Mouse (Mus musculus) erythroblast, adult 5-6 weeks (primary cell): ENCODE measurements around the gene Tmem242. TPM values are rescaled to one million over a fixed set of nuclear protein-coding genes. Genes with fewer than 3 reads are reported as not detected.
"Not testable (repeated sequence)": the region's sequence is repeated elsewhere in the genome, so short reads cannot be mapped to it uniquely, and the experiment has no call there.

Experiments
- ATAC-seq: replicated peaks from 2 replicates; pipeline ENCODE4 v1.8.0; 2016; ENCODE audit warnings: moderate number of reproducible peaks, mild to moderate bottlenecking, moderate TSS enrichment, inconsistent platforms; ENCODE audit not compliant: poor library complexity, low FRiP score, severe bottlenecking
- total RNA-seq, 2 experiments: library from RNA; stranded (forward) in 1 of 2; stranded (reverse) in 1 of 2; fragments of 150-400 nt in 1 of 2; fragments of 200-764, 138-1000 nt in 1 of 2; gene quantifications; 2 replicates each; pipeline versions ENCODE4 v1.2.3 to v1.2.4; 2015 to 2017; ENCODE audit warnings: low replicate concordance in 2 of 2

The Tmem242 gene
- total RNA-seq (2015; ENCODE audit: low replicate concordance) (3.5 and 6.7 TPM in 2 replicates), total RNA-seq (2017; ENCODE audit: low replicate concordance) (7.6 and 14.5 TPM in 2 replicates)

DNA sequence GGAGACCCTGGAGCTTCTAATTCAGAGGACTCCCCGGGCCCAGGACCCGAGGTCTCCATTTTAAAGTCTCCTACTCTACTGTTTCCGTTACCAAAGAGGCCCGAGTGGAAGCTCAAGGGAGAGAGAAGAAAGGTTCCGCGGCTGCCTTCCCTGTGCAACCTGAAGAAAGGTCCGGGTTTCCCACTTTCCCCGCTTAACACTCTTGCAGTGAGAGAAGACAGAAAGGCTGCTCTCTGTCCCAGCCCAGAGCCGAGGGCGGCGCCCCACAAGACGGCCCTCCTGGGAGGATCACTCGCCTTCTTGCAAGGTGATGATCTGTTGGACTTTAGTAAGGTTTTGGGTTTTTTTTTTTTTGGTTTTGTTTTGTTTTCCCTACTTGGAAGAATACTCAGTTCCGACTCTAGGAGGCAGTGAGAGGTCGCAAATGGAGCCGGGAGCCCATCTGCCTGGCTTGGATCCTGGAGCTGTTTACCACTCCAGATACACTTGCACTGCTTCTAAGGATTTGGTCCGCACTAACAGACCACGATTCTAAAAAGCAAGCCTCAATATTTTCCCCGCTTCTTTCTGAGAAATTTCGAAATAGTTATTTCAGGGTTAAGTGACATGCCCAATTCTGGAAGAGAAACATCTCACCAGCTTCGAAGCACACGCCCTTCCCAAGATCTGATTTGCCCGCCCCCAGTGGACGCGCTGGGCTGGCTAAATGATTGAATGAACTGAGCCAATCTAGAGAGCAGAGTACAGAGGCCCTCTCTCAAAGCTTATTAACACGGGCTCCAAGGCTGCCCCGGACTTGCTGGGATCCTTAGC, at the start of gene Tmem242:
Tmem242 (minus strand) TSS at position 101 of the 813 bp plus-strand sequence.
- peak; percentile 89 for ATAC-seq

DNA sequence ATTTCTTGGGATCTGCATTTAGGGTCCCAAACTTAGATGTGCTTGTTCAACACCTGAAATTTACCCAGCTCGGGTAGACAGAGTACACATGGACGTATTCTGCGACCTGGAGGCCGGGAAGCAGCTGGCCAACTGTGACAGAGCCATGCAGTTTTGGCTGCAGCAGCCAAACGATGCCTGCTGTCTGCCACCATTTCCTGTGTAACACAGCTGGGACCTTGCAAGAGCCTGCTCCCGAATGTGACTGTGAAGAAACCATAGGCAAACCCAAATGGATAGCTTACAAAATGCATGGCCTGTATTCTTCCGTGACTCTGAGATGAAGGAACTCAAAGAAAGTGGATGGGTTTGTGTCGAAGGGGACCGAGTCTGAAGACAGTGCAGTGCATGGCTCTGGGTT, 48.1 kb upstream of the Tmem242 start:
- ATAC-seq, result no peak

DNA sequence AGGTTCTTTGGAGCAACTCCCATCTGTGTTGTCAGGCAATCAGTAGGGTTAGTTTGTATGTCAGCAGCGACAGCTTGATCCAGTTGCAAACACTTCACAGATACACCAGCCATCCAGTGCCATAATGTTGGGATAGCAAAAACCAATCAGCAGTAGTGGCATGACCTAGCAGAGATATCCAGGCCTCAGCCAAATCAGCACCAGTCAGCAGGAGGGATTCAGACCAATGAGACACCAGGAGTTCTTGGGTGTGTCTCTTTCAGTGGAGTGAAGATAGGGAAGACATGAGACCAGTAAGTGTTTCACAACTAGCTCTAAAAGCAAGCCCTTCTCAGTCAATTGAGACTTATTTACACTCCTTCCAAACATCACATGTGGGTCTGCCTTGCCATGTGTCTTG, 44.6 kb upstream of the Tmem242 start:
- ATAC-seq, result peak; percentile 99

DNA sequence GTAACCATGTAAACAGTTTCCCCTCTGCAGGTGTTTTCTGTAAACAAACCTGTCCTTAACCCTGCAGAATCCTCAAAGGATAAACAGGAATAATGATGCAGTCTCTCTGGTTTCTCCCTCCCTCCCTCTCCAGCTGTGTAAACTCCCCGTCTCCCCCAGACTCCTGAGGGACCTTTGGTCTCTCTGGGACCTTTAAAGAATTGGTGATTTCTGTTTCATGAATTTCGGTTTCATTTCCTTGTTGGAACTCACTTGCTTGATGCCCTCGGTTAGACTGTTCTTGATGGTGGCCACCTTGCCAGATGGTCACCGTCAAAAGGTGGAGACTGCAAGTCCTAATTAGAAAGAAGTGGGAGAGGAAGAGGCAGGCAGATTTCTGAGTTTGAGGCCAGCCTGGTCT, 43.4 kb upstream of the Tmem242 start:
- no peak for ATAC-seq

DNA sequence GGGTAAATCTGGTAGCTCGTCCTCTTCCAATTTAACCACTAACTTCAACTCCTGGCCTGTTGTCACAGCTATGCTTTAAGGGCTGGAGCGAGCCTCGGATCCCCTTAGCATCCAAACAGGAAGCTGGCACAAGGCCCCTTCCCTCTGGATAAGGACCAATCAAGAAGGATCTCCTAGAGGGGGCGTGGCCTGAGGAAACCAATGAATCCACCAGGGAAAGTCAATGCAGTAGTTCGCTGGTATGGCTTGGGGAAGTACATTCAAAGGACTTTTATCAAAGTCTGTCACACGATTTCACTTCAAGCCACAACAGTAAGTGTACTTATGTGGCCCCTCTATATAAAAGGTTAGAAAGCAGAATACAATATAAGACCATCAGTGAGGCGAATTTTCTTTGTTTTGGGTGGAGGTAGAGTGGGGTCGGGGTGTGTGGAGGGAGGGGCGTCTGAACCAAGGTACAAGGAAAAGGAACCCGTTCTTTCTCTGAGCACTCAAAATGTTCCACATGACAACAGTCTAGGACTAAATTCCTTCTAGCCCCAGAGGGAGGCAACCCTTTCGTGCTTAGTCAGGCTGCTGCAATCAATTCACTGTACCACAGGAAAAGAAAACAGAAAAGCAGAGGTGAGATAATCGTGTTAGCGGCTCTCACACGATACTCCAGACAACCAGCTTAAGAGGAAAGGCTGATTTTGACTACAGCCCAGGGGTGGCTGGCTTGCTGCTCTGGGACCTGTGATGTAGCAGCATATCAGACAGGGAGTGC, 36.1 kb upstream of the Tmem242 start:
- ATAC-seq, result peak; percentile 46; the same call in 1 of the 2 replicates

DNA sequence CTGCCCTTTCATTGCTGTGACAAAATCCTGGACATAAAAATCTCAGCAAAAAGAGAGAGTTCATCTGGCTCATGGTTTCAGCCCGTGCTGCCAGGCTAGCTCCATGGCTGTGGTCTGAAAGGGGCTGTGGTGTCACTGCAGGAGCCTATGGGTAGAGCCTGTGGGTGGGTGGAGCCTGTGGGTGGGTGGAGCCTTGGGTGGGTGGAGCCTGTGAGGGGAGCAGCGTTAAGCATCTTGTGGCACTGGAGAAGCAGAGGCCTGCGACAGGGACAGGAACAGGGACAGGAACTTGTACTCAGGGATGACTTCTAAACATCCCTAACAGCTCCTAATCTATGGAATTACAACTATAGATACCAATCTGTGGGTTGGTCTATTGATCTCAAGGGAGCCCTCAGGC, 32.2 kb upstream of the Tmem242 start:
- ATAC-seq, result peak; percentile 84

DNA sequence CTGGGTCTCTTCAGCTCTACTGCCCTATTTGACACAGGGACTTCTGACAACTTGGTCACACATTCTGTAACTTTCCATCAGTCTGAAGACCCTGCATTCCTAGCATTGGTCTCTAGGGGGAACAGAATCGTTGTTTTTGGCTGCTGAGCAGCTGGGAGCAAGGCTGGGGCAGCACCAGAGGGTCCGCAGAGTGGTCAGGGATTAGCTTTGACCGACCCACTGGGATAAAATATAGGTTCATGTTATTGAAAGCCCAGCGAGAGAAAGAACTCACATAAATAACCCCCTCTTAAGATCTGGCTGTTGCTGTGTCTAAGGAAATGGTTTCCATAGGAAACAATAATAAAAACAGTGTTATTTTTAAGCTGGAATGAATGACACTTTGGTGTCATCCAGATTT, 27.1 kb upstream of the Tmem242 start:
- no peak for ATAC-seq

DNA sequence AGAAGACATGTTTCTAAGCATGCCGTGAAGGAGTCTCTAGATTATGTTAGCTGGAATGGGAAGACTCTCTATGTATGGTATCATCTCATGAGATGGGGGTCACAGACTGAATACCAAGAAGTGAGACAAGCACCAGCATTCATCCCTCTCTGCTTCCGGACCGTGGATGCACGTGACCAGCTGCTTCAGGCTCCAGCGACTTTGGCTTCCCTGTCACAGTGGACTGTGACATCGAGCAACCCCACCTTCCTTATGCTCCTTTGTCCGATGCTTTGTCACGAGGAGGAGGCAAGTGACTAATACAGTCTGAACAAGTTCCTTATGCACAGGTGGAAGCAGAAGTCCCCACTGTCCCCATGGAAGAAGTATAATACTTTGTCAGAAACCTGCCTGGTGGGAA, 26.7 kb upstream of the Tmem242 start:
- ATAC-seq, result no peak

DNA sequence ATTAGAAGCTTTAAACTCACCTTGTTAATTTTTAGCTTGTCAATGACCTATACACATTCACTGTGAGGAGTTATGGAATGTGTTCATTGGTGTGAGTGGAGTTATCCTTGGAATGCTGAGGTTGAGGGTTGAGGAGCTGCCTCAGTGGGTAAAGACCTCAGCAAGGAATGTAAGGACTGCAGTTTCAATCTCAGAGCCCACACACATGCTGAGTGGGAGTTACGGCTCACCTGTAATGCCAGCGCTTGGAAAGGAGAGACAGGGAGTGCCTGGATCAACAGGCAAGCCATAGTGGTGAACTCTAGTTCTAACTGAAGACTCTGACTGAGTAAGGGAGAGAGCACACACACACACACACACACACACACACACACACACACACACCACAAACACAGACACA, 23.9 kb upstream of the Tmem242 start:
- ATAC-seq, result no peak

DNA sequence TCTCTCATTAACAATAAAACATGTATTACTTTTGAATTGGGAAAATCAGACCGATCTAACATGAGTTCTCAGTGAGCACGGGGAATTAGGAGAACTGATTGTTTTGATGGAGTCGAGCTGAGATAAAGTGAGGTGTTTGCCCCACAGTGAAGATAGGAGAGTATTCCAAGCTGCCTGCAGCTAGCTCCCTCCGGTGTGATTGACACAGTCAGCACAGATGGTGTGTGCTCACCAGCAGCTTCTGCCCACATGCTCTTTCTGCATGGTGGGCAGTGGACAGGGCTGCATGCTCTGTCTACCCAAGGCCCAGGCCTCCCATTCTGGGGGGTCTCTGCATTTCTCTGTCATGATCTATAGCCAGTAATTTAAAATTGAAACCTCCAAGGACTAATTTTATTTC, 13.6 kb upstream of the Tmem242 start:
- no peak for ATAC-seq

DNA sequence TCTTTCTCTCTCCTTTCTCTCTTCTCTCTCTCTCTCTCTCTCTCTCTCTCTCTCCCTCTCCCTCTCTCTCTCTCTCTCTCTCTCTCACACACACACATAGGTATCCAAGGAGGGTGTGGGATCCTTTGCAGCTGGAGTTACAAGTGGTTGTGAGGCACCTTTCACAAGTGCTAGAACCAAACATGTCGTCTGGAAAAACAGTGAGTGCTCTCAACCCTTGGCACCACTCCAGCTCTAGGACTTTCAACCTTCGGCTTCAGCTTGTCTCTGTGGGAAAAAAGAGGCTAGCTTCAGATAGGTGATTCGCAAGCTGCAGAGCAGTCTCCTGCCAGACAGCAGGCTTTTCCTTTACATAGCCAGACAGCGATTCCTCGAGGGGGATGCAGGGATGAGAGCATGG, 3.7 kb upstream of the Tmem242 start:
- no peak for ATAC-seq

DNA sequence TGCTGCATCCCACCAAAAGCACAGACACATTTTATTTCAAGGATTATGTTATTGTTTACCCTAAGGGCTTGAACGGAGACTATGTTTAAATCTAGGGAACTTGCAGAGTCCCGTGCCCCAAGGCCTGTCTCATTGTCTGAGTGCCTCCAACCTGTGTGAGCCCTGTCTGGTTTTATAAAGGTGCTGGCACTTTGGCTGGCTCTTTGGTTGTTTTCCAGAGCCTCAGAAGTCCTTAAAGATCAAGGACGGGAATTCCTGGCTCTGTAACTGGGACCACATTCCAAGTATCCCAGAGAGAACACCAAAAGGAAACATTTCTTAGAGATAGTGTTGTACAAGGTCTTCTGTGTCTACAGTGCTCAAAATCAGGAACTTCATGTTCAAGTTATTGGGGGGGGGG, 3.2 kb upstream of the Tmem242 start:
- no peak for ATAC-seq

DNA sequence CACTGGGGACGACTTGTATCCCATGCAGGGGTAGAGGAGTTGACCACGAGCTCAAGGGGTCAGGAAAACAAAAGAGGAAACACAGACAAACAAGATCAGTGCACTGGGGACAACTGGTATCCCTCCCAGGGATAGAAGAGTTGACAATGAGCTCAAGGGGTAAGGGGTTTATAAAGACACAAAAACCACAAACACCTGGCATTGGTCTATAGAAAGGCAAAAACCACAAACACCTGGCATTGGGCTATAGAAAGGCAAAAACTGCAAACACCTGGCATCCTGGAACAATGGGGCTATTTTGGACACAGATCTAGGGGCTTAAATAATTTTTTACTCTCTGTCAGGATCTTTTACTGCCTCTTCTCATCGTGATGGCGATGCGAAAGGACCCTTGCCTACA, 2.3 kb upstream of the Tmem242 start:
- not testable (repeated sequence) for ATAC-seq

DNA sequence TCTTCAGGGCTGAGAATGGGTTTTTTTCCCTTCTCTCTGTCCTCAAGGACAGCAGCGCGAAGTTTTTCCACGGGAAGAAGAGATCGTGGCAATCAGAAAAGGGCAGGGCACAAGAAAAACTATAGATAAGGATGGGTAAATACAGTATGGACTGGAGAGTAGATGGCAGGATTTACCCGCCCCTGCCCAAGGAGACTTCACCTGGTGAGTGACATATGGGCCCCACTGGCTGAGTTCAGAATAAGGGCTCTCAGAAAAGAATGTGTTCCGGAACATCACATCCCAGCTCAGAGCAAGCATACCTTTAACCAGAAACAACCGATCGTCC, 264 bp downstream of the Tmem242 start:
- peak; percentile 51 for ATAC-seq

DNA sequence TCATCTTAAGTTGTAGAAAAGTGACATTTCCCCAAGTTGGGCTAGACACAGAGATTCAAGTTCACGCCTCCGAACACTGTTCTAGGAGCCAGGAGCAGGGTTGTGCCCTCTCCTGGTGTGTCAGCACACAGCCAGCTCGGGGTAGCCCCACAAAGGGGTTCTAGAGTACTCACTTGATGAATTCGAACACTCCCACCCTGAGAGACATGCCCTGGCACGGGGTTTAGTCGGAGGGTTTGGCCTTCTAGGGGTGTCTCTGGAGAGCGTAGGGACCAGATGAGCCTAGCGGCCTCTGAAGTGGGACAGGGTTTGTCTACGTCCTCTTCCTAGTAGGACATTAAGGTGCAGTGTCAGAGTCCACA, 10.3 kb downstream of the Tmem242 start:
- peak; percentile 21 for ATAC-seq

DNA sequence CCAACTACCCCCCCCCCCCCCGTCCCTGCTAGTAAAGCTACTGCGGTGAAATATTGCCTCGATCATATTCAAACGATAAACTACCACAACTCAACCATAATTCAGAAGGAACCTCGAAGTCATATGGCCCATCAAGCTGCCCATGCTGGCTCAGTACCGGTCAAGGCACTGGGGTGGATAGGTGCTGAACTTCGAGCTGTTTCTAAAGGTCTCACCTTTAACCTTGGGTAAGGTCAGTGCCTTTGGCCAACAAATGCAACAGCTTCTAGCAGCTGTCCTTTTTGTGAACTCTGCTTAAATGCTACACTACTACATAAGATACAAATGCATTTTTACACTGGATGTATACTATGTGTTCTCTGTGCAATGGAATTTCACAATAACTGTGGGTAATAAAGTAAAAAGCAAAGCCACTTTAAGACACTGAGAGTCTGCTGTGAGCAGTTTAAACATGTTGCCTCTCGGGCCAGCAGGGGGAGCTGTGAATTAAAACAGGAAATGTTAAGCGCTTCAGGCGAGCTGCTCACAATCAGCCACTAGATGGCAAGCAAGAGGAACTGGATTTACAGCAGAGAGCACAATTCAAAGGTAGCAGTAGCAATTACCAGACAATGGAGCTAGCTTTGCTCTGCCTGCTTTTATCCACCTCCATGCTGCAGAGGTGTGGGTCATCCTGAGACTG, 10.8 kb downstream of the Tmem242 start:
- ATAC-seq, result peak; percentile 94

DNA sequence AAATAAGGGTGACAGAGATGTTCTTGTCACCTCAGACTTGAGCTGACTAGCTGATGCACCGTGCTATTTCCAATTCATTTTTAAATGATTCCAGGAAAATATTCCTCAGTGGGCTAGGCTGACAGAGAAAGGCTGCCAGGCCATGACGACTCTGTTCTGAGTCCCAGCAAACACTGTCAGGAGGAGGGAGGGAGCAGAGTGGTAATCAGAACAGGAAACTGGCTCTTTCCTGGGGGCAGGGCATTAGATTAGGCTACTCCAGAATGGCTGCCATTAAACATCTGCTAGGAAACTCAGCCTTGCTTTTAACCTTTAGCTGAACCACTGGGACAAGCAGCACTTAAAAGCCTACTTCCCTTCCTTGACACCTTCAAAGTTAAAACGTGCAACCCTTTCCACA, 14.9 kb downstream of the Tmem242 start:
- ATAC-seq, result no peak

DNA sequence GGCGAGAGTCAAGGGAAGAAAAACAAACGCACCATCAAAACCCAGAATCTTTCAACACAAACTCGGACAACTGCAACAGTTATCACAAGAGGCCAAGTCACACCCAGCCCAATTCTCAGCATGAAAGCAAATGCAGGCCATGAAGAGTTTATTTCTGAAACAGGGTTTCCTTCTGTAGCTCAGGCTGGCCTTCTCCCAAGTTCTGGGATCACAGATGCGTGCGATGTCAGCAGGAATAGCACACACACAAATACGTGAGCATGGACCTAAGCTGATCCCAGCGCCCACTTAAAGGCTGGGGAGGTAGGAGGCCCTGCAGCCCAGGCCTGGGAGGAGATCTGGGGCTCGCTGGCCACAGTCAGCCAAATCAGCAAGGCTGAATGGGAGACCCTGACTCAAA, 15.9 kb downstream of the Tmem242 start:
- no peak for ATAC-seq

DNA sequence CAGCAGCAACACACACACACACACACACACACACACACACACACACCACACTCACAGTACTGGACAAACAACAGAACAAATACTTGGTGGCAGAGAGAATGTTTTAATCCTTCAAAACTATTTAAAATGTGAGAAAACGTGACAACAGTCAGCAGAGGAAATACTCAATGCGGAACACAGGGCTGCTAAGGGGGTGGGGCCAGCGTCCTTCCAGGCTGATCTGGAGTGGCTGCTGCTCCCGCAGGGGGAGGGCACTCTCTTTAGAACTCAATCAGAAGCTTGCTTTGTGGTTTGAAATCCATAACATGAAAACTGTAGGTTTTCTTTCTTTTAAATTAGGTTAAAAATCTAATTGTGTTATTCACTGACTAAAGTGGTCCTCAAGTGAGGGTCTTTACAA, 18.2 kb downstream of the Tmem242 start:
- no peak for ATAC-seq

DNA sequence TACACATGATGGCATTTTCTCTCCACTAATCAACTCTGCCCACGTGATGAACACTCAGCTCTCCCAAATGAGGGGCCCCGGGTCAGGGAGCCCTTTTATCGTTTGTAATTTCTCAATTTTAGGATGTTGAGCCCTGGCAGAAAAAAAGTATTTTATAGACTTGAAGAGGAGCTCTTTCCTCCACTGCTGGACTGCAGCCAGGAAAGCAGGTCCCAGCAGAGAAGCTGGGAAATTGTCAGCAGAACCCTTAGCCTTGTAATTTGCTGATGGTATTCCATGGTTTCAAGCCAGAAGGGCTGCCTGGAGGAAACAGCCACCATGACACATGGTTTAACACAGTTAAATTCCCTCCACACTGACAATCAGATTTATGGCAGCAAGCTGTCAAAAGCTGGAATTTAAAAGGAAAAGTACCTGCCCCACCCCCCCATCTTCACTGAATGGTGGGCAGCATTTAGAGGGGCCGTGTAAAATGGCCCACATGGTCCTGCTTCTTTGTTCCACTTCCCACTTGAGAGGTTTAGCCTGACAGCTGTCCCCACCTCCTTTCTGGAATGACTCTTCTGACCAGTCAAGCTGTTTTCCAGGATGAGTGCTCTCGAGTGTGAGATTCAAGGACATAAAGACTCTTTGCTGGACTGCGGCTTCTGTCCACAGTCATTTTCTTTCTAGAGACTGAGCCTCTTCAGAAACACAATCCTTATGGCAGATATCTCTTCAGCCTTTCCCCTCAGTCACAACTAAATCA, 20.1 kb downstream of the Tmem242 start:
- no peak for ATAC-seq
